Mouse (Mus musculus): ENCODE measurements around the gene Olfr157. TPM values are rescaled to one million over a fixed set of nuclear protein-coding genes. Genes with fewer than 3 reads are reported as not detected.

Olfr157 gene
- not detected in 2 replicates for polyA plus RNA-seq (2021; fragmentation: Nextera tagmentation)
- long read RNA-seq, experiment 1: 0 reads
- long read RNA-seq, experiment 2: 0 reads

DNA sequence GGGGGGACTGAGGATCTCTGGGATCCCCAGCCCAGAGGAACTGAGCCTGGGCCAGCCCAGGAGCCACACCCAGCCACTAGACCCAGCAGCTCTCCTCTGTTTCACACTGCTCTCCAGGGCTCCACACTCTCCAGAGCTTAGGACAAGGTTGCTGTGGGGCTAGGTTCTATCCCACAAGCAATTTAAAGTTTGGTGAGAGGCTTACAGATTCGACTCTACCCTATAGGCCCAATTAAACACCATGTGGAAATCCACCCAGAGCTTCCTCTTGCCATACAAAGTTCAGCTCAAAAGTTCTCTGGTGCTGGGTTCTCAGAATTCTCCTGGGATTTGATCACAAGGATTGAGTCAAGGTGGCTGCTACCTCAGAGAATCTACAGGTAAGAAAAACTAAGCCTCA lies at the start of gene Olfr157:
Olfr157 (minus strand) TSS at position 101 of the 400 bp plus-strand sequence.

GRCm38 (mm10) chr4:43875160-43875918 lies 35.3 kb upstream of the Olfr157 start, which contains the start of gene Reck:
Gene Reck (plus strand): TSS chr4:43875530.

GRCm38 (mm10) chr4:43851265-43851664 lies 11.3 kb upstream of the Olfr157 start, which contains the start of gene Olfr155:
Gene Olfr155 (plus strand): TSS chr4:43851565.

DNA sequence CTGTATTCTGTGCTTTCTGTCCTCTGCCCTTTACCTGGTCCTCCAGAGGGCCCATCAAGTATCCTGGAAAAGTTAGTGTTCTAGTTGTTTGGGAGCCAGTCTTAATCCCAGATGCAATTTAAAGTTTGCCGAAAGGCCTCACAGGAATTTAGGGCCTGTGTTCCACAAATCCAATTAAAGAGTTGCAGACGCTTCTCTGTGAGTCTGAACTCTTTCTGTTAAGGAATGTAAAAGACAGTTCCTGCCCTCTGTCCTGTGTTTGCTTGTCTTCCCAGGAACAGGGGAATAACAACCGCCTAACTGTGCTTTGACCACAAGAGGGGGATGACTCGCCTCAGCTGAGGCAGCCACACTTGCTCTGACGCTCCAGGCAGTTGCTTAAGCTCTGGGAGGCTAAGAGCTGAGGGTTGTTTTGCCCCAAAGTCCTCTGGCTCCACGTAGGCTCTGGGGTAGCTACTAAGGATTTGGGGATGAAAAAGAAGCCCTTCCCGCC lies 16.1 kb downstream of the Olfr157 start, which contains the start of gene Olfr156:
Olfr156 (minus strand) TSS at position 51 of the 493 bp plus-strand sequence.

Other genes with a start within 250 kb of the Olfr157 start
- gene Npr2, start 208.3 kb downstream of the Olfr157 start, polyA plus RNA-seq (2021; fragmentation: Nextera tagmentation): 4.9 and 5.0 TPM in 2 replicates
- 1.2 and 1.6 TPM in 2 replicates for gene Spag8, start 186.6 kb downstream of the Olfr157 start, polyA plus RNA-seq (2021; fragmentation: Nextera tagmentation)
- 134 and 151 TPM in 2 replicates for gene Hint2, start 183.7 kb downstream of the Olfr157 start, polyA plus RNA-seq (2021; fragmentation: Nextera tagmentation)
- gene Tmem8b, start 171.2 kb downstream of the Olfr157 start, polyA plus RNA-seq (2021; fragmentation: Nextera tagmentation): 8.9 and 9.5 TPM in 2 replicates
- gene Fam221b, start 171.1 kb downstream of the Olfr157 start, polyA plus RNA-seq (2021; fragmentation: Nextera tagmentation): 1.4 and 1.5 TPM in 2 replicates
- not detected in 2 replicates for gene Olfr70, start 139.4 kb downstream of the Olfr157 start, polyA plus RNA-seq (2021; fragmentation: Nextera tagmentation)
- gene Olfr71, start 129.9 kb downstream of the Olfr157 start, polyA plus RNA-seq (2021; fragmentation: Nextera tagmentation): not detected in 2 replicates
- gene Hrct1, start 113.0 kb downstream of the Olfr157 start, polyA plus RNA-seq (2021; fragmentation: Nextera tagmentation): 1.2 and 1.6 TPM in 2 replicates
- 0.23 and 0.25 TPM in 2 replicates for gene Spaar, start 110.2 kb downstream of the Olfr157 start, polyA plus RNA-seq (2021; fragmentation: Nextera tagmentation)
- gene Olfr159, start 69.2 kb downstream of the Olfr157 start, polyA plus RNA-seq (2021; fragmentation: Nextera tagmentation): not detected in 2 replicates
- gene Olfr156, start 16.3 kb downstream of the Olfr157 start, polyA plus RNA-seq (2021; fragmentation: Nextera tagmentation): not detected in 2 replicates
- gene Olfr155, start 11.4 kb upstream of the Olfr157 start, polyA plus RNA-seq (2021; fragmentation: Nextera tagmentation): not detected in 2 replicates
- gene Reck, start 35.3 kb upstream of the Olfr157 start, polyA plus RNA-seq (2021; fragmentation: Nextera tagmentation): 1.5 and 2.6 TPM in 2 replicates
- 3.3 and 3.8 TPM in 2 replicates for gene Glipr2, start 117.2 kb upstream of the Olfr157 start, polyA plus RNA-seq (2021; fragmentation: Nextera tagmentation)
- not detected in 2 replicates for gene Ccin, start 143.3 kb upstream of the Olfr157 start, polyA plus RNA-seq (2021; fragmentation: Nextera tagmentation)
- gene Clta, start 164.3 kb upstream of the Olfr157 start, polyA plus RNA-seq (2021; fragmentation: Nextera tagmentation): 566 and 576 TPM in 2 replicates
- 23.1 and 27.8 TPM in 2 replicates for gene Gne, start 244.0 kb upstream of the Olfr157 start, polyA plus RNA-seq (2021; fragmentation: Nextera tagmentation)

Measured in left cerebral cortex, adult 6 months (tissue).